Mouse (Mus musculus) right cerebral cortex, postnatal 4 days (tissue): ENCODE data around the gene Klhl7.
"Not testable (repeated sequence)": the region's sequence is repeated elsewhere in the genome, so short reads cannot be mapped to it uniquely, and the experiment has no call there.

Experiments
- DNase-seq: peaks from one replicate; pipeline ENCODE4 v3.0.0-alpha.2; 2022

Gene Klhl7

GRCm38 (mm10) chr5:24095881-24096280 lies 4.5 kb upstream of the Klhl7 start:
- DNase-seq: no peak

GRCm38 (mm10) chr5:24100810-24101311 lies 456 bp downstream of the Klhl7 start:
- DNase-seq: peak; percentile 72

- no peak for DNase-seq
These were observed 1.2 kb downstream of the Klhl7 start for GRCm38 (mm10) chr5:24101446-24102140.

- DNase-seq: not testable (repeated sequence)
These were observed 2.8 kb downstream of the Klhl7 start for GRCm38 (mm10) chr5:24103235-24103634.

GRCm38 (mm10) chr5:24103841-24104240 lies 3.4 kb downstream of the Klhl7 start:
- DNase-seq: no peak

GRCm38 (mm10) chr5:24107071-24107739 lies 6.8 kb downstream of the Klhl7 start:
- DNase-seq: no peak

GRCm38 (mm10) chr5:24107740-24108098 lies 7.3 kb downstream of the Klhl7 start:
- no peak for DNase-seq

- DNase-seq: no peak
These were observed 9.7 kb downstream of the Klhl7 start for GRCm38 (mm10) chr5:24110068-24110467.

GRCm38 (mm10) chr5:24112116-24112903 lies 11.9 kb downstream of the Klhl7 start:
- no peak for DNase-seq

GRCm38 (mm10) chr5:24122221-24122620 lies 21.8 kb downstream of the Klhl7 start:
- no peak for DNase-seq

- no peak for DNase-seq
These were observed 23.8 kb downstream of the Klhl7 start for GRCm38 (mm10) chr5:24124175-24124574.

GRCm38 (mm10) chr5:24124579-24125276 lies 24.3 kb downstream of the Klhl7 start:
- DNase-seq: no peak

- DNase-seq: no peak
These were observed 25.7 kb downstream of the Klhl7 start for GRCm38 (mm10) chr5:24125910-24126636.

GRCm38 (mm10) chr5:24126967-24127366 lies 26.6 kb downstream of the Klhl7 start:
- no peak for DNase-seq

GRCm38 (mm10) chr5:24146964-24147363 lies 46.6 kb downstream of the Klhl7 start:
- DNase-seq: no peak

GRCm38 (mm10) chr5:24152199-24152598 lies 51.8 kb downstream of the Klhl7 start:
- no peak for DNase-seq

GRCm38 (mm10) chr5:24156774-24157173 lies 56.4 kb downstream of the Klhl7 start:
- DNase-seq: no peak

- DNase-seq: peak; percentile 98
These were observed 64.5 kb downstream of the Klhl7 start, which contains the start of gene Nupl2 for GRCm38 (mm10) chr5:24164789-24165445. Nupl2 (plus strand) TSS chr5:24164963.

- DNase-seq: peak; percentile 40
These were observed 66.9 kb downstream of the Klhl7 start for GRCm38 (mm10) chr5:24167263-24167662.

GRCm38 (mm10) chr5:24169881-24170280 lies 69.5 kb downstream of the Klhl7 start:
- DNase-seq: no peak

GRCm38 (mm10) chr5:24172092-24172491 lies 71.7 kb downstream of the Klhl7 start:
- no peak for DNase-seq
